Mouse (Mus musculus) lung, adult 2 months (tissue): Measurements from ENCODE around the gene Ccnl1.

Source experiments
- CTCF ChIP-seq: fragments of 200-500 bp; IDR thresholded peaks from 2 replicates; pipeline ENCODE4 v1.5.1; 2011; ENCODE audit warnings: mild to moderate bottlenecking, low read length, control low read depth; ENCODE audit not compliant: insufficient read depth
- POLR2A ChIP-seq: fragments of 200-500 bp; IDR thresholded peaks from 2 replicates; pipeline ENCODE4 v1.6.1; 2011; ENCODE audit warnings: low read depth, mild to moderate bottlenecking, control low read depth, low read length, borderline replicate concordance; ENCODE audit errors: extremely low read depth

GRCm38 (mm10) chr3:65958102-65958839, at the start of gene Ccnl1:
- peak; percentile 92 for TF ChIP-seq POLR2A
- no peak for TF ChIP-seq CTCF
